Mouse (Mus musculus): ENCODE measurements around the gene Tomm40l. TPM values are rescaled to one million over a fixed set of nuclear protein-coding genes. Genes with fewer than 3 reads are reported as not detected.

Gene Tomm40l
- 17.1 to 22.3 TPM (median 20.0 TPM) in 4 replicates for total RNA-seq (2023)

DNA sequence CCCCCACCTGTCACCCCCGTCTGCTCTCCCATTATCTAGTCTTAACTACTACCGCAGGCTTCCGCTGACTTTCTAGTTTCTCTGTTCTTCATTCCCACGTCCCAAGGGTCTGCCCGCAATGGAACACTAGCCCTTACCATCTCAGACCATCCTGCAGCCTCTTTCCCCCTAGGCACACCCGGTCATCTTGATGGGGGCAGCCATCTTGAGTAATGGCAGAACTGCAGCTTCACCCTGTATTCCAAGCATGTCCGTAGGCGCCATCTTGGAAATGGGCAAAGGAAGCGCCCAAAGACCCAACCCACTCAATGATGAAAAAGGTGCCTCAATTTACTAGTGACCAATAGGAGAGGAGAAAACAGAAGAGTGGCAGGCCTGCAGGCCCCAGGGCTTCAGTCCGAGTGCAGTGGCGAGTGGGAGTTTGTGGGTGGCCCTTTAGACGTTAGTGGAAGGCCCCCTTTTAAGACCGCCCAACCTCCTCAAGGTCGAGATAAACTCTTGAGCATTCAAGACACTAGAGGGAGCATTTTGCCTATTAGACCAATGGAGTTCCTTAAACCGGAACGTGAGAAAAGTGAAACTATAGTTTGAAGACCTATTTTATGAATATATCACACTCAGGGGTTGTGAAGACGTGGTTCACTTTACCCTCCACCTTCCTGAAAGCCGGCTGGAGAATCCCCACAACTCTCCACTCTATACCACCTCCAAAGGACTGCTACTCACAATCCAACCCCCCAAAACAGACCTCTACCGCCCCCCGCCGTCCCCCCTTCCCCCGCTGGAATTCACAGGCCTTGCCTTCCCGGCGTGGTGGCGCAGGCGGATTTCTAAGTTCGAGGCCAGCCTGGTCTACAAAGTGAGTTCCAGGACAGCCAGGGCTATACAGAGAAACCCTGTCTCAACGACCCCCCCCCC lies at the start of gene Tomm40l:
Gene Tomm40l (minus strand): TSS at position 277 of the 918 bp plus-strand sequence.

DNA sequence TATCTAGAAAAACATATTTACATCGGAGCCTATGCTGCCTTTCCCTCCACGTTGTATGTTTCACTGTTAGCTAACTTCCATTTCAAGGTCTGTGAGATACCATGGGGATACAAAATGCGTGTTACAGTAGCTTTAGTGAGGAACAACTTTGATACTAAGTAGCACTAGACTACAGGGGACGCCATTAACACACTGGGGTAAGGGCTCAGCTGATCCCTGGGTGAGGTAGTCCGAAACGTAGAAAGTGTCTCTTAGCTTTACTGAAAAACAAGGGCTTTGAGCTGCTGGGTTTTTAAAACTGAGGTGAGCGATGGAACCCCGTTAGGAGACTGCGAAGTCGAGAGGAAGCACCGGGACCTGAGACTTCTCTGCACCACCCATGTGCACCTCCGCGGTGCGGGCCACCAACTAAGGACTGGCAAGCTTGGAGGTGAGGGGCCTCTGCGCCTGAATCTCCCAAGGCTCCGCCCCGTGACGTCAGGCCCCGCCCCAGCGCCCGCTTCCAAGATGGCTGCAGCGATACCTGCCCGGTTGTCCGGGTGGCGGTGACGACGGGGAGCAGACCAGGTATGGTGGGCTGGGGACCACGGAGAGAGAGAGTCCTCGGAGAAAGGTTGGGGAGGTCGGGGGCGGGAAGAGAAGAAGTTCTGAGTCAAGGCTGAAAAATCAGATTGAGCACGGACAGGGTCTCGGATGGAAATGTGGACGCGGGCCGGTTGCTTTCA lies 47.7 kb upstream of the Tomm40l start, which contains the start of gene B4galt3:
Gene B4galt3 (plus strand): TSS at position 481 of the 725 bp plus-strand sequence.

DNA sequence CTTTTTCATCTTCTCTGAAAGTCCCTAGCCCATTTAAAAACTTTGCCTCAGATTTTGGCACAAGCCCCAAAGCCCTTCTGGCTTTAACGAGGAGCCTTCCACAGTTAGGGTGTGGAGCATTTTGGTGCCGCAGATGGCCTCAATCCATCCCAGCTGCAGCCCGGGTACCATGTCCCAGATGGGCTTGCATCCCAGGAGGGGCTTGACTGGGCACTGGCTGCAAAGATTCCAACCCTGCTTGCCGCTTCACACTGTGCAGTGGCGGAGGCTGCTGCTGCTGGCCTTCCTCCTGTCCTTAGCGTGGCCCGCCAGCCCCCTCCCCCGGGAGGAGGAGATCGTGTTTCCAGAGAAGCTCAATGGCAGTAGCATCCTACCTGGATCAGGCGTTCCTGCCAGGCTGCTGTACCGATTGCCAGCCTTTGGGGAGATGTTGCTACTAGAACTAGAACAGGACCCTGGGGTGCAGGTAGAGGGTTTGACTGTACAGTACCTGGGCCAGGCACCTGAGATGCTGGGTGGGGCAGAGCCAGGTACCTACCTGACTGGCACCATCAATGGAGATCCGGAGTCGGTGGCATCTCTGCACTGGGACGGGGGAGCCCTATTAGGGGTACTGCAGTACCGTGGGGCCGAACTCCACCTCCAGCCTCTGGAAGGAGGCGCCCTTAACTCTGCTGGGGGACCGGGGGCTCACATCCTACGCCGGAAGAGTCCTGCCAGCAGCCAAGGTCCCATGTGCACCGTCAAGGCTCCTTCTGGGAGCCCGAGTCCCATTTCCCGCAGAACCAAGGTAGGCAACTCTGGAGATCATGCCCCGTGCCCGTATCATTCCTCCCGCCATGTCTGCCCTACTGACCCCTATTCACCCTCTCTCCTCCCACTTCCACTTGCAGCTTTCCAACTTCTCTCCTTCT lies 28.6 kb upstream of the Tomm40l start, which contains the start of gene Ndufs2:
Gene Ndufs2 (minus strand): TSS at position 709 of the 914 bp plus-strand sequence.

DNA sequence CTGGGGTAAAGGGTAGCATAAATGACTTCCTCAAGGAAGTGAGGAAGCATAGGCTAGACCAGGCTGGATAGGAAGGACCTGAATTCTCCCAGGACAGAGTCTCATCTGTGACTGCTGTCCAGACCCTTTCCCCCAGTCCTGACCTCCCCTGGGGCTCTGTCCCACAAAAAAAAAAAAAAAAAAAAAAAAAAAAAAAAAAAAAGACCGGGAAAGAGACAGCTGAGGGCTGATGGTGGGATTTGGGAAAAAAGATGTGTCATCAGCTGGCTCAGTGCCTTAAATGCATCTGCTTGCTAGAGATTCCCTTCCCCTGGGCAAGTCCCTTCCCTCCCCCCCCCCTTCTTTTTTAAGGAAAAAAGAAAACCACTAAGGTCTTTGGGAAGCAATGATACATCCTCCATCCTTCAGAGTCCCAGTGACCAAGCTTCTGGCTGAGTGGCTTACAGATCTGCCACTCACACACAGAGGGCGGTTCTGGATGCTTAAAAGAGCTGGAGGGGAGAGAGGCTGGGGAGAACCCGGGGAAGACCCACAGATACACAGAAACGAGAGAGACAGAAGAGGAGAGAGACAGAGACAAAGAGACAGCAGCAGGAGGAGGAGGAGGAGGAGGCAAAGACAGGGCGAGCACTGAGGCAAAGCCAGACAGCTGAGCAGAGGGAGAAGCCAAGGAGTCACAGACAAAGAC lies 27.7 kb upstream of the Tomm40l start, which contains the start of gene Adamts4:
Gene Adamts4 (plus strand): TSS at position 509 of the 688 bp plus-strand sequence.

GRCm38 (mm10) chr1:171234126-171234525 lies 11.8 kb upstream of the Tomm40l start, which contains the start of gene Fcer1g:
Gene Fcer1g (minus strand): TSS chr1:171234365.

DNA sequence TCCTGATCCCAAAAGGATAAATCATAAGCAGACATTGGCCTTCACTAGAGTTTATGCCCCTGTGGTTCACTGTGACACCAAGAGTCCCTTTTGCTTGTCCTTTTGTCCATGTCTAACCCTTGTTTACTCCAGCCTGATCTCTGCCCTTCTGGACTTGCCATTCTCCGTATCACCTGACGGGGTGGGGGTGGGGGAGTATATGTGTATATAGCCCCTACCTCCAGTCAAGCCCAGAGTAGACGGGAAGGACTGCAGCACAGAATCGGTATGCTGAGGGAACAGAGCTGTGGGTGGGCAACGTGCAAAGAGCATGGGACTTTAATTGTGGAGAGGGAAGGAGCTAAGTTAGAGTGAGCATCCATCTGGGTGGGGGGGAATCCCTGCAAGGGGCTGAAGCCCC lies 2.5 kb upstream of the Tomm40l start, which contains the start of gene Apoa2:
Gene Apoa2 (plus strand): TSS at position 198 of the 400 bp plus-strand sequence.

GRCm38 (mm10) chr1:171213801-171214496 lies 8.4 kb downstream of the Tomm40l start, which contains the start of gene Nr1i3:
Gene Nr1i3 (plus strand): TSS chr1:171213970.

DNA sequence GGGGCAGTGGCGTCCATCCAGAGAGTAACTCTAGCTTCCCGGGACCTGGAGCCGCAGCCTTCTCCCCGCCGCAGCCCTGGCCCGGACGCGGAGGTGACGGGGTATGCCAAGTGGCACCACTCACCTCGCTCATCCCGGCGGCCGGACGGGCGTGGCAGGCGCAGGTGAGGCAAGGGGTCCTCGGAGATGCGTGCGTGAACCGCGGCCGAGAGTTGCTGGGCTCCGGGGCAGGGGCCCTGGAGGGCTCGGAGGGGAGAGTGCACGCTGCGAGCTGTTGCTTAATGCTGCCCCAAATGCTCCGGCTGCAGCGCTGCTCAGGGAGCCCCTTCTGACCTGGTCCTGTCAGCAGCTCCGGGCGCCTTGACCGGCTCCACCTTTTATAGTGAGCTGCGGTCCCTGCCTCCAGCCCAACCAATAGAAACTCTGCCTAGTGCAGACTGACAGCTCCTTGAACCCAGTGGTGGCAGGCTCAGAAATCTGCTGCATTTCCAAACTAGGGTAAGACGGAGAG lies 26.4 kb downstream of the Tomm40l start, which contains the start of gene Pcp4l1:
Gene Pcp4l1 (minus strand): TSS at position 382 of the 511 bp plus-strand sequence.

Other genes starting within 250 kb of the Tomm40l start
- 212 to 233 TPM (median 218 TPM) in 4 replicates for gene Fcgr2b, start 246.0 kb downstream of the Tomm40l start, total RNA-seq (2023)
- 0.60 to 0.94 TPM (median 0.63 TPM) in 4 replicates for gene Fcgr4, start 203.6 kb downstream of the Tomm40l start, total RNA-seq (2023)
- 1.5 to 3.3 TPM (median 2.1 TPM) in 4 replicates for gene Fcgr3, start 157.6 kb downstream of the Tomm40l start, total RNA-seq (2023)
- gene Cfap126, start 108.6 kb downstream of the Tomm40l start, total RNA-seq (2023), result 0.78 to 3.5 TPM (median 1.8 TPM) in 4 replicates
- gene Sdhc, start 71.9 kb downstream of the Tomm40l start, total RNA-seq (2023), result 82.0 to 92.2 TPM (median 86.4 TPM) in 4 replicates
- gene Mpz, start 71.8 kb downstream of the Tomm40l start, total RNA-seq (2023), result not detected in 4 replicates
- gene Pcp4l1, start 26.2 kb downstream of the Tomm40l start, total RNA-seq (2023), result not detected in 4 replicates
- gene Nr1i3, start 8.5 kb downstream of the Tomm40l start, total RNA-seq (2023), result not detected in 4 replicates
- not detected in 4 replicates for gene Apoa2, start 2.5 kb upstream of the Tomm40l start, total RNA-seq (2023)
- 5.7 to 11.4 TPM (median 6.5 TPM) in 4 replicates for gene Fcer1g, start 11.9 kb upstream of the Tomm40l start, total RNA-seq (2023)
- not detected in 4 replicates for gene Adamts4, start 27.9 kb upstream of the Tomm40l start, total RNA-seq (2023)
- gene Ndufs2, start 28.9 kb upstream of the Tomm40l start, total RNA-seq (2023), result 116 to 133 TPM (median 123 TPM) in 4 replicates
- gene B4galt3, start 47.8 kb upstream of the Tomm40l start, total RNA-seq (2023), result 89.9 to 109 TPM (median 92.4 TPM) in 4 replicates
- gene Ppox, start 58.7 kb upstream of the Tomm40l start, total RNA-seq (2023), result 51.0 to 68.6 TPM (median 65.6 TPM) in 4 replicates
- 40.8 to 49.7 TPM (median 48.4 TPM) in 4 replicates for gene Usp21, start 65.5 kb upstream of the Tomm40l start, total RNA-seq (2023)
- gene Ufc1, start 72.5 kb upstream of the Tomm40l start, total RNA-seq (2023), result 38.2 to 46.0 TPM (median 43.9 TPM) in 4 replicates
- gene Dedd, start 106.6 kb upstream of the Tomm40l start, total RNA-seq (2023), result 32.7 to 39.6 TPM (median 35.9 TPM) in 4 replicates
- 23.9 to 28.3 TPM (median 26.2 TPM) in 4 replicates for gene Nit1, start 123.1 kb upstream of the Tomm40l start, total RNA-seq (2023)
- gene Pfdn2, start 123.2 kb upstream of the Tomm40l start, total RNA-seq (2023), result 66.0 to 73.1 TPM (median 70.7 TPM) in 4 replicates
- gene Klhdc9, start 138.3 kb upstream of the Tomm40l start, total RNA-seq (2023), result 0.47 to 0.63 TPM (median 0.48 TPM) in 3 of 4 replicates, not detected in the other
- gene Nectin4, start 147.6 kb upstream of the Tomm40l start, total RNA-seq (2023), result 0.57 to 0.72 TPM (median 0.69 TPM) in 4 replicates
- gene Arhgap30, start 166.4 kb upstream of the Tomm40l start, total RNA-seq (2023), result 292 to 309 TPM (median 301 TPM) in 4 replicates
- 154 to 209 TPM (median 182 TPM) in 4 replicates for gene Usf1, start 188.8 kb upstream of the Tomm40l start, total RNA-seq (2023)
- gene Tstd1, start 196.4 kb upstream of the Tomm40l start, total RNA-seq (2023), result 11.1 to 12.0 TPM (median 11.6 TPM) in 4 replicates
- gene F11r, start 215.0 kb upstream of the Tomm40l start, total RNA-seq (2023), result 0.55 to 2.1 TPM (median 0.92 TPM) in 4 replicates

All from B cell, adult 62 days (primary cell).